8 mouse cellular contexts compared by ENCODE assay signal in the genomic region with DNA sequence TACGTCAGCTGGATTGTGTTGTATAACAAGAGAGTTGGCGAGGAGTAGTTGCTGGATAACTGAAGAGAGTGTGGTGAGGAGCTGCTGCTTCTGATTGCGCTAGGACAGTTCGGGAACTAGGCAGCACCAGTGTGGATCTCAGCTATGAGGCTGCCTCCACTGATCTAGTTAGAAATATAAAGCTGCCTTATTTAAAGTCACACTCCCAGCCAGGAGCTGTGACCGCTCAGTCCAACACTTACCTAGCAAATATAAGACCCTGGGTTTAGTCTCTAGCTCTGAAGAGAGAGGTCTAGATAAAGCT. TPM values are rescaled to one million over a fixed set of nuclear protein-coding genes. Genes with fewer than 3 reads are reported as not detected.
A peak's percentile ranks its signal among the peaks of the same experiment; 100 is the strongest.
DNase-seq lines count a peak whose midpoint lies in the region; ATAC-seq lines count a peak whose summit lies in the region.

No protein-coding gene starts in this region.

- H3K27me3 ChIP-seq in heart, embryonic 11.5 days (ENCODE audit: control insufficient read depth, insufficient read depth, low read length): no peaks in the 10 kb centered on the region
- H3K27me3 ChIP-seq in neural tube, embryonic 11.5 days (ENCODE audit: control insufficient read depth, insufficient read depth, low read length): no peaks in the 10 kb centered on the region
- no peaks in the 10 kb centered on the region for H3K27me3 ChIP-seq in limb, embryonic 12.5 days

- intact Hi-C loops in heart, postnatal 25 days (cut with DNase I): loop anchor here (1.0 to 5.0 kb wide), 4 partner anchors 38 to 131 kb away; no protein-coding TSS in a partner anchor
- intact Hi-C loops in left cerebral cortex, postnatal 14 days (cut with DNase I): loop anchor here (5.0 kb wide), 2 partner anchors 43 to 118 kb away; no protein-coding TSS in a partner anchor
- intact Hi-C loops in left cerebral cortex, postnatal 10 days (cut with DNase I): loop anchor here (5.0 kb wide), 1 partner anchor 133 kb away; no protein-coding TSS in a partner anchor

- WGBS in heart, embryonic 11.5 days (ENCODE audit: insufficient replicate concordance): 71% methylated on average over 5 of the region's 5 CpGs
- 91% methylated on average over 5 of the region's 5 CpGs for WGBS in neural tube, embryonic 11.5 days
- 83% methylated on average over 5 of the region's 5 CpGs for WGBS in limb, embryonic 12.5 days

- 0 out of 2 replicates have a peak overlapping the region, but pooled peaks have one; percentile 3 for H3K4me2 ChIP-seq in heart, embryonic 11.5 days
- no peak overlapping the region; the same call in 1 of the 2 replicates for H3K4me2 ChIP-seq in neural tube, embryonic 11.5 days (ENCODE audit: low read depth)
- H3K4me2 ChIP-seq in limb, embryonic 12.5 days: no peak overlapping the region

- no peak for DNase-seq in heart, postnatal 25 days (ENCODE audit: low spot score)
- no peak for DNase-seq in neural tube, embryonic 11.5 days (ENCODE audit: low spot score)
- no peak for DNase-seq in neural tube, embryonic 10.5 days (ENCODE audit: extremely low spot score, low spot score)
- DNase-seq in ovary, postnatal 14 days (ENCODE audit: low spot score): no peak
- no peak for DNase-seq in left cerebral cortex, postnatal 14 days (ENCODE audit: low spot score in 2 of 2)
- no peak for DNase-seq in left cerebral cortex, postnatal 10 days (ENCODE audit: extremely low spot score in 1 of 2, low spot score in 2 of 2)

- H3K27ac ChIP-seq in heart, embryonic 11.5 days (ENCODE audit: low read depth, low read length): no peak overlapping the region
- H3K27ac ChIP-seq in neural tube, embryonic 11.5 days (ENCODE audit: low read depth, low read length): no peak overlapping the region
- no peak overlapping the region for H3K27ac ChIP-seq in limb, embryonic 12.5 days

- no peak overlapping the region for H3K9ac ChIP-seq in heart, embryonic 11.5 days (ENCODE audit: low read depth, low read length)
- no peak overlapping the region for H3K9ac ChIP-seq in neural tube, embryonic 11.5 days (ENCODE audit: low read length)
- H3K9ac ChIP-seq in limb, embryonic 12.5 days (replicated peaks): no peak overlapping the region

- no peaks in the 10 kb centered on the region for H3K9me3 ChIP-seq in heart, embryonic 11.5 days (replicated peaks; ENCODE audit: control insufficient read depth, low read length)
- H3K9me3 ChIP-seq in neural tube, embryonic 11.5 days (ENCODE audit: control insufficient read depth, low read length): no peaks in the 10 kb centered on the region
- H3K9me3 ChIP-seq in limb, embryonic 12.5 days: no peaks in the 10 kb centered on the region

- peaks cover 46% of the 10 kb centered on the region for H3K4me1 ChIP-seq in heart, embryonic 11.5 days (ENCODE audit: control insufficient read depth, insufficient read depth, low read length)
- H3K4me1 ChIP-seq in neural tube, embryonic 11.5 days (ENCODE audit: control insufficient read depth, insufficient read depth, low read length): no peaks in the 10 kb centered on the region
- peaks cover 11% of the 10 kb centered on the region for H3K4me1 ChIP-seq in limb, embryonic 12.5 days (replicated peaks)

- H3K36me3 ChIP-seq in heart, embryonic 11.5 days (ENCODE audit: control insufficient read depth, insufficient read depth, low read length): no peaks in the 10 kb centered on the region
- H3K36me3 ChIP-seq in neural tube, embryonic 11.5 days (ENCODE audit: control insufficient read depth, insufficient read depth, low read length): no peaks in the 10 kb centered on the region
- peaks cover 4% of the 10 kb centered on the region; the same call in 1 of the 2 replicates for H3K36me3 ChIP-seq in limb, embryonic 12.5 days

- no peak overlapping the region for H3K4me3 ChIP-seq in heart, embryonic 11.5 days (ENCODE audit: low read depth, low read length)
- H3K4me3 ChIP-seq in neural tube, embryonic 11.5 days (ENCODE audit: low read depth, low read length): no peak overlapping the region
- no peak overlapping the region for H3K4me3 ChIP-seq in limb, embryonic 12.5 days (replicated peaks)

- ATAC-seq in heart, embryonic 11.5 days (replicated peaks; ENCODE audit: insufficient number of reproducible peaks, low FRiP score, low TSS enrichment): no peak
- ATAC-seq in neural tube, embryonic 11.5 days (ENCODE audit: insufficient read depth, low FRiP score, low TSS enrichment): peak; percentile 46; the same call in 1 of the 2 replicates
- 0 out of 2 replicates have a peak, but pooled peaks have one; percentile 27 for ATAC-seq in limb, embryonic 12.5 days (ENCODE audit: insufficient number of reproducible peaks, insufficient read depth, low FRiP score, low TSS enrichment, low read depth)

RNA-seq across cellular contexts. Expression of gene Noct, which starts 10.5 kb away (rescaled TPM):
- 10.4 and 12.2 TPM in 2 replicates for polyA plus RNA-seq in heart, embryonic 11.5 days (2014; fragmentation: Nextera tagmentation; extraction: Ambion mirVana)
- 10 to 100 TPM; 30.2 to 49.7 TPM for total RNA-seq in heart, postnatal 25 days (2021)
- polyA plus RNA-seq in neural tube, embryonic 11.5 days (2014; fragmentation: Nextera tagmentation; extraction: Ambion mirVana): 15.1 TPM in 2 replicates
- 14.8 and 15.4 TPM in 2 replicates for polyA plus RNA-seq in limb, embryonic 12.5 days (2016; fragmentation: Nextera tagmentation; extraction: Ambion mirVana)
- total RNA-seq in left cerebral cortex, postnatal 14 days (2021): 10 to 100 TPM; 51.0 to 52.6 TPM
- total RNA-seq in left cerebral cortex, postnatal 10 days (2021): 10 to 100 TPM; 49.0 to 51.0 TPM
